Mouse (Mus musculus): ENCODE measurements around the gene Ssr2. TPM values are rescaled to one million over a fixed set of nuclear protein-coding genes. Genes with fewer than 3 reads are reported as not detected.
A peak's percentile ranks its signal among the peaks of the same experiment; 100 is the strongest.
"Not testable (repeated sequence)": the region's sequence is repeated elsewhere in the genome, so short reads cannot be mapped to it uniquely, and the experiment has no call there.

Gene Ssr2
- polyA plus RNA-seq, 1 experiment from 2014 or later = 164 TPM

DNA sequence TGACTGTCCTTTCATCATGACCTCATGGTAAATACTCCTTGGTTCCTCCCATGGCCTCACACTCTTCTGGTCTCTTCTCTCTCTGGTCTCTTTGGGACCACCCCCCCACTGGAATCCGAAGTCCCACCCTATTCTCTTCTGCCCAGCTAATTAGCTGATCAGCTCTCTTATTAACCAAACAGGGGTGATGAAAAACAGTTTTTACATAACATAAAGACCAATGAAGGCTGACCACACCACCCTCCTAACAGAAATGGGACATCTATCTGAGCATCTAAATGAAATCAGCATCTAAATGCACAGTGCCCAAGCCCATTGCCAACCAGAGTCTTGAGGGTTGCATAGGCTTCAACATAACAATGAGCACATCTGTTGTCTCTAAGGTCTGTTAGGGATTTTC is 3.8 kb upstream of the Ssr2 start:
- Histone ChIP-seq H3K9me3 (no peaks in the 10 kb centered on the region), H3K27me3 (no peaks in the 10 kb centered on the region), H3K4me2 (no peak overlapping the region), H3K27ac (replicated peaks) (no peak overlapping the region), H3K4me1 (replicated peaks) (no peaks in the 10 kb centered on the region), H3K36me3 (peaks cover 38% of the 10 kb centered on the region), H3K9ac (no peak overlapping the region), H3K4me3 (no peak overlapping the region)
- WGBS = 62% methylated on average over 1 of the region's 1 CpGs
- ATAC-seq (ENCODE audit: low read depth) = no peak

GRCm38 (mm10) chr3:88572835-88573234 is 2.8 kb upstream of the Ssr2 start:
- Histone ChIP-seq H3K27ac (replicated peaks) (no peak overlapping the region), H3K4me2 (no peak overlapping the region), H3K9me3 (no peaks in the 10 kb centered on the region), H3K9ac (no peak overlapping the region), H3K27me3 (no peaks in the 10 kb centered on the region), H3K4me1 (replicated peaks) (no peaks in the 10 kb centered on the region), H3K4me3 (no peak overlapping the region), H3K36me3 (peaks cover 28% of the 10 kb centered on the region)
- no peak for ATAC-seq (ENCODE audit: low read depth)
- WGBS = 77% methylated on average over 2 of the region's 2 CpGs

GRCm38 (mm10) chr3:88573810-88574209 is 1.9 kb upstream of the Ssr2 start:
- Histone ChIP-seq H3K4me2 (no peak overlapping the region), H3K36me3 (peaks cover 18% of the 10 kb centered on the region), H3K4me1 (replicated peaks) (0 out of 2 replicates have a peak, but pooled peaks cover under 1% of the 10 kb centered on the region), H3K4me3 (no peak overlapping the region), H3K27me3 (no peaks in the 10 kb centered on the region), H3K9ac (no peak overlapping the region), H3K9me3 (no peaks in the 10 kb centered on the region), H3K27ac (replicated peaks) (no peak overlapping the region)
- ATAC-seq (ENCODE audit: low read depth) = no peak
- WGBS = 96% methylated on average over 2 of the region's 2 CpGs

- H3K4me3 ChIP-seq; ATAC-seq (ENCODE audit: low read depth); H3K27ac ChIP-seq (replicated peaks); H3K9me3 ChIP-seq; H3K9ac ChIP-seq; H3K27me3 ChIP-seq; H3K4me2 ChIP-seq: not testable (repeated sequence)
- WGBS = 90% methylated on average over 5 of the region's 5 CpGs
- peaks cover 18% of the 10 kb centered on the region for H3K36me3 ChIP-seq
- peaks cover 17% of the 10 kb centered on the region for H3K4me1 ChIP-seq (replicated peaks)
These were observed 2.2 kb downstream of the Ssr2 start for GRCm38 (mm10) chr3:88577846-88578245.

DNA sequence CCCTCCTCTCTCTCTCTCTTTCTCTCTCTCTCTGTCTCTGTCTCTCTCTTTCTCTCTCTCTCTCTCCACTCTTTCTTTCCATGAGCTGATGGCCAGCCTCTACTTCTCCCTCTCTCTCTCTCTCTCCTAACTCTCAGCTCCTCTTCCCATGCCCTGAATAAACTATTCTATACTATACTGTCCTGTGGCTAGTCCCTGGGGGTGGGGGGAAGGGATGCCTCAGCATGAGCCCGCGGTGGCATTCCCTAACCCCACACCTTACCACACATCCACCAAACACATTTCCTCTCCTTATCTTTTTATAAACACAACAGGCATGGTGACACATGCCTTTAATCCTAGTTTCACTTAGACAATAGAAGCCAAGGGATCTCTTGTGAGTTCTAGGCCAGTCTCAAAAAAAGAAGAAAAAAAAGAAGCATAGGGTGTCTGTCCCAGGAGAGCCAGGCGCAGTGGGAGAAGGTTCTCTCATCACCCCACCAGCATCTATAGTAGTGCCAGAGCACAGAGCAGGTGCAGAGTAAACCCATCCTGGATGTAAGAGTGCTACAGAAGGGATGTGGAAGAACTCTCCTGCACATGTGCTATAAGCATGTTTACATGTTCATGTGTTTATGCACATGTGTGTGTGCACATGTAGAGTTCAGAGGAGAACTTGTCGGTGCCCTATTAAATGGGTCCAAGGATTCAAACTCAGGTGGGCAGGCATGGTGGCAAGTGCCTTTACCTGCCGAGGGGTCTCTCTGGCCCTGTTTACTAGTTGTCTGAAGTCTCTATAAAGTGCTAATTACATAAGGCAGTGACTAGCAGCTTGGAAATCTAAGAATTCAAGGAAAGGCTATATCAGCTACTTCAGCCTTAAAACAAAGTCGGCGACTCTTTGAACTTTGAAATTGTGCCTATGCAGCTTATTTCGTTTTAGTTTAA is 3.1 kb downstream of the Ssr2 start:
- peak overlapping the region; percentile 90; the same call in 1 of the 2 replicates for H3K9ac ChIP-seq
- H3K4me3 ChIP-seq = peak overlapping the region; percentile 83
- peaks cover 17% of the 10 kb centered on the region for H3K4me1 ChIP-seq (replicated peaks)
- H3K9me3 ChIP-seq = no peaks in the 10 kb centered on the region
- no peaks in the 10 kb centered on the region for H3K27me3 ChIP-seq
- no peak overlapping the region for H3K27ac ChIP-seq (replicated peaks)
- 53% methylated on average over 8 of the region's 8 CpGs for WGBS
- peak overlapping the region; percentile 67 for H3K4me2 ChIP-seq
- ATAC-seq (ENCODE audit: low read depth) = peak; percentile 60
- H3K36me3 ChIP-seq = peaks cover 27% of the 10 kb centered on the region

DNA sequence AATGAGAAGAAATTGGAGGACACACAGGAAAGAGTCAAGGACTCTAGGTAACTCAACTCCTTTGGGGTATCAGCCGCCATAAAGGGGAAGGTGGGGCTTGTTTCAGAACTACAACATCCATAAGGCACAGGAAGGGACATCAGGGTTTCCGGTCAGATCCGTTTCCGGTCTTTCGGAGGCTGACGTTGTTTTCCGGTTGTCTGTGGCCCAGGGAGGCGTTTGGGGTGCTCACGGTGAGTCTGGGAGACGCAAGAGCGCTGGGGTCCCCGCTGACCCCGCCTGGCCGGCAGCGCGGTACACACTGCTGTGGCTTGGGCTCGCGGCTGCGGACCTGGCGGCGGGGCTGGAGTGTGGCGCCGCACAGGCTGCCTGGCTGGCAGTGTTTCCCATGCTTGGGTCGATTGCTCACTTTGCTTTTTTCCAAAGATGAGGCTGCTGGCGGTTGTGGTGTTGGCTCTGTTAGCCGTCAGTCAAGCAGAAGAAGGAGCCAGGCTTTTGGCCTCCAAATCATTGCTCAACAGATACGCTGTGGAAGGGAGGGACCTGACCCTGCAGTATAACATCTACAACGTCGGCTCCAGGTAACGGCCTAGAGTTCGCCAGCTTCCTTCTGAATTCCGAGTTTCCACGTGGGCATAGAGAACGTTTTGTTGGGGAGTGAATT is 3.9 kb downstream of the Ssr2 start:
- H3K36me3 ChIP-seq = peaks cover 35% of the 10 kb centered on the region
- H3K4me1 ChIP-seq (replicated peaks) = peaks cover 17% of the 10 kb centered on the region
- no peak overlapping the region; the same call in 1 of the 2 replicates for H3K27ac ChIP-seq (replicated peaks)
- H3K9ac ChIP-seq = peak overlapping the region; percentile 90
- H3K4me3 ChIP-seq = peak overlapping the region; percentile 83
- ATAC-seq (ENCODE audit: low read depth) = peak; percentile 91
- WGBS = under 1% methylated on average over 34 of the region's 34 CpGs
- H3K4me2 ChIP-seq = peak overlapping the region; percentile 67
- H3K9me3 ChIP-seq = no peaks in the 10 kb centered on the region
- H3K27me3 ChIP-seq = no peaks in the 10 kb centered on the region

DNA sequence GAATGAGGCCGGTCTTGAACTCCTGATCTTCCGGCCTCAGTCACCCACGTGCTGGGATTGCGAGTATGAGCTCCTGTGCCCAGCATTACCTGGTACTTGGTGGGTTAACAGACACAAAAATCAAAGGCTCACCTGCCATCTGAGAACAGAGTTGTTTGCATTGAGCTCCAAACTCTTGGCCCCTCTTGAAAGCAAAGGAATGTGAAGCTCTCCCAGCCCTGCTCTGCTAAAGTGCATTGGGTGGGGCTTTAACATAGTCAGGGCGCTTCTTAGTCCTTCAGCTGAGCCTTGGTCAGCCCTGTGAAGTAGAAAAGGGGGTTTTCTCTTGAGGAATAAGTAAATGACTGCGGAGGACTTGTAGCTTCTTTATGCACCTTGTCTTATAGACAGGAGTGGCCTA is 10.1 kb downstream of the Ssr2 start:
- H3K9me3 ChIP-seq = no peaks in the 10 kb centered on the region
- ATAC-seq (ENCODE audit: low read depth) = no peak
- H3K27ac ChIP-seq (replicated peaks) = no peak overlapping the region
- peaks cover 72% of the 10 kb centered on the region for H3K36me3 ChIP-seq
- no peak overlapping the region for H3K9ac ChIP-seq
- no peak overlapping the region for H3K4me3 ChIP-seq
- 95% methylated on average over 6 of the region's 6 CpGs for WGBS
- H3K4me2 ChIP-seq = no peak overlapping the region
- H3K27me3 ChIP-seq = no peaks in the 10 kb centered on the region
- H3K4me1 ChIP-seq (replicated peaks) = peaks cover 4% of the 10 kb centered on the region

DNA sequence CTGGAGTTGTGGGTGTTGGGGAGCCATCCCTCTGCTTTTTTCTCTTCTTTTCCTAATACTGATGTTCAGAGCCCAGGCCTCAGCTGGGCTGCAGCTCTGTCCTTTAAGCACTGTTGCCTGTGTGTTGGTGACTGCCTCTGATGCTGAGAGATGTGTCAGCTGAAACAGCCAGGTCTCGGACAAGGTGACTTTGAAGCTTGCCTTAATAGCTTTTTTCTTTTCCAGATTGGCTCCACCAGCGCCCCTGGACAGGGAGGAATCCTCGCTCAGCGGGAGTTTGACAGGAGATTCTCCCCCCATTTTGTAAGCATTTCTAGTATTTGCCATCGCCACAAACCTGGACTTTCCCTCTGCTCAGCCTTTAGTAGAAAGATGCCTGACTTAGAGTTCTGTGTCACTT is 11.0 kb downstream of the Ssr2 start:
- Histone ChIP-seq H3K27ac (replicated peaks) (no peak overlapping the region), H3K36me3 (peaks cover 66% of the 10 kb centered on the region), H3K4me1 (replicated peaks) (no peaks in the 10 kb centered on the region), H3K9ac (no peak overlapping the region), H3K4me3 (no peak overlapping the region), H3K9me3 (no peaks in the 10 kb centered on the region), H3K4me2 (no peak overlapping the region), H3K27me3 (no peaks in the 10 kb centered on the region)
- 94% methylated on average over 5 of the region's 5 CpGs for WGBS
- no peak for ATAC-seq (ENCODE audit: low read depth)

- Histone ChIP-seq H3K4me1 (replicated peaks) (peaks cover 7% of the 10 kb centered on the region), H3K4me2 (no peak overlapping the region), H3K9ac (peak overlapping the region; percentile 26; the same call in 1 of the 2 replicates), H3K27ac (replicated peaks) (peak overlapping the region; percentile 28; the same call in 1 of the 2 replicates), H3K4me3 (no peak overlapping the region), H3K27me3 (no peaks in the 10 kb centered on the region), H3K9me3 (no peaks in the 10 kb centered on the region), H3K36me3 (peaks cover 36% of the 10 kb centered on the region)
- no peak for ATAC-seq (ENCODE audit: low read depth)
- WGBS = 27% methylated on average over 5 of the region's 5 CpGs
These were observed 14.6 kb downstream of the Ssr2 start for GRCm38 (mm10) chr3:88590246-88590645.

DNA sequence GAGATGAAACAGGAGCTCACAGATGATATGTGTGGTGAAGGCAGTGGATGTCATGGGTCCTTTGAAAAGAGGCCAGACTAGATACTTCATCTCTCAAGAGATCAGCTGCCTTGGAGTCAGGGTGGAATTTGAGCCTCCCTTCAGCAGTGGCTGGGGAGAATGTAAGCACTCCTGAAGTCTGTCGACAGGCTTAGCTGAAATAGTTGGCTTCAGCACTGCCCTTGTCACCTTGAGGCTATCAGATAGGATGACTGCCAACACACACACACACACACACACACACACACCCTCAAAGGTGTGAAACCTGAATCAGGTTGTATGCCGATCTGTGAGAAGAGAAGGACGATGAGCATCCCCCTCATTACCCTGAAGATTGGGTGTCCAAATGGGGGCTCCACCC is 15.4 kb downstream of the Ssr2 start:
- Histone ChIP-seq H3K27me3 (no peaks in the 10 kb centered on the region), H3K4me2 (no peak overlapping the region), H3K4me1 (replicated peaks) (peaks cover 7% of the 10 kb centered on the region), H3K9ac (no peak overlapping the region), H3K27ac (replicated peaks) (no peak overlapping the region), H3K9me3 (no peaks in the 10 kb centered on the region), H3K4me3 (no peak overlapping the region), H3K36me3 (peaks cover 29% of the 10 kb centered on the region)
- ATAC-seq (ENCODE audit: low read depth) = no peak
- 70% methylated on average over 3 of the region's 3 CpGs for WGBS

DNA sequence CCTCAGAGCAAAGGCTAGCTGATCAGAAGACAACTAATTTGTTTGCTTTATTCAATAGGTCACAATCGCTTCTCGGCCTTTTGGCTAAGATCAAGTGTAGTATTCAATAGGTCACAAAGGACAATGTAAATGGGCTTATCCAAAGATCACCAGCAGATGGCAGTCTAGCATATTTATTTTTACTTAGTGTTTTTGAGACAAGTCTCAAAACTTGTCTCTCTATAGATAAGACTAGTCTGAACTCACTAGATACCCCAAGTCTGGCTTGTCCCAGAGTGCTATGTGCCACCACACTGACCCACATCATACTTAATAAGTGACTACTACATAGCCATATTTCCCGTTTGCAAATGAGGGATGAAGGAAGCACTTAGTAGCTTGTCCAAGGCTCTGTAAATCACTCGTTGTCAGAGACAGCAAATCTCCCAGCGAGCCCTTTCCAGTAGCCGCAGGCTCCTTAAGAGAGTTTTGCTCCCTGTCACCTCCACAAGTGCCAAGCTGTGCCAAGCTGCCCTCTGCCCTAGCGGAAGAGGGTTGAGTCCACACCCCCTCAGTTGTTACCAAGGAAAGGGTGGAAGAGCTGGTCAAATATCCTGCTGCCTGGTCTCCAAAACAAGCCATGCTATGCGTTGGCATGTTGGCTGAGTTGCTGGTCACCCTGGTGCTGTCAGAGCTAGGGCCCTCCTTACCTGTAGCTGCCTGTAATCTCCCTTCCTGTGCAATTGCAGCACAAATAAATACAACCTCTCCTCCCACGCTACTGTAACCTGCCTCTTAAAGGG is 16.5 kb downstream of the Ssr2 start:
- Histone ChIP-seq H3K4me2 (0 out of 2 replicates have a peak overlapping the region, but pooled peaks have one; percentile 3), H3K9me3 (no peaks in the 10 kb centered on the region), H3K4me1 (replicated peaks) (peaks cover 7% of the 10 kb centered on the region), H3K27me3 (no peaks in the 10 kb centered on the region), H3K27ac (replicated peaks) (no peak overlapping the region), H3K4me3 (no peak overlapping the region), H3K36me3 (peaks cover 18% of the 10 kb centered on the region), H3K9ac (peak overlapping the region; percentile 31; the same call in 1 of the 2 replicates)
- peak; percentile 61 for ATAC-seq (ENCODE audit: low read depth)
- WGBS = 33% methylated on average over 9 of the region's 9 CpGs
